Mouse (Mus musculus): Measurements from ENCODE around the gene Dtymk. TPM values are rescaled to one million over a fixed set of nuclear protein-coding genes. Genes with fewer than 3 reads are reported as not detected.
"Not testable (repeated sequence)": the region's sequence is repeated elsewhere in the genome, so short reads cannot be mapped to it uniquely, and the experiment has no call there.

Dtymk gene
- total RNA-seq, 2 experiments from 2014 or later: 112 to 121 TPM

GRCm38 (mm10) chr1:93805221-93805951 lies 3.7 kb upstream of the Dtymk start:
- no peak for DNase-seq (ENCODE audit: low spot score in 2 of 2)

- DNase-seq (ENCODE audit: low spot score in 2 of 2): no peak
These were observed 3.1 kb upstream of the Dtymk start for GRCm38 (mm10) chr1:93804818-93805217.

- DNase-seq (ENCODE audit: low spot score in 2 of 2): peak; percentile 100
These were observed 2.1 kb upstream of the Dtymk start, which contains the start of gene Ing5 for GRCm38 (mm10) chr1:93803556-93804507. TSS of gene Ing5 (plus strand) at chr1:93803965.

GRCm38 (mm10) chr1:93802771-93803170 lies 1.0 kb upstream of the Dtymk start:
- DNase-seq (ENCODE audit: low spot score in 2 of 2): no peak

- no peak for DNase-seq (ENCODE audit: low spot score in 2 of 2)
These were observed 847 bp downstream of the Dtymk start for GRCm38 (mm10) chr1:93800670-93801503.

GRCm38 (mm10) chr1:93795886-93796285 lies 5.8 kb downstream of the Dtymk start:
- no peak for DNase-seq (ENCODE audit: low spot score in 2 of 2)

GRCm38 (mm10) chr1:93794526-93794925 lies 7.2 kb downstream of the Dtymk start:
- no peak for DNase-seq (ENCODE audit: low spot score in 2 of 2)

- DNase-seq (ENCODE audit: low spot score in 2 of 2): no peak
These were observed 14.8 kb downstream of the Dtymk start for GRCm38 (mm10) chr1:93786912-93787311.

GRCm38 (mm10) chr1:93776686-93777085 lies 25.0 kb downstream of the Dtymk start:
- no peak for DNase-seq (ENCODE audit: low spot score in 2 of 2)

GRCm38 (mm10) chr1:93769901-93770300 lies 31.8 kb downstream of the Dtymk start:
- no peak for DNase-seq (ENCODE audit: low spot score in 2 of 2)

- DNase-seq (ENCODE audit: low spot score in 2 of 2): no peak
These were observed 34.1 kb downstream of the Dtymk start for GRCm38 (mm10) chr1:93767600-93767999.

GRCm38 (mm10) chr1:93764871-93765591 lies 36.7 kb downstream of the Dtymk start:
- no peak for DNase-seq (ENCODE audit: low spot score in 2 of 2)

GRCm38 (mm10) chr1:93763531-93763930 lies 38.2 kb downstream of the Dtymk start:
- not testable (repeated sequence) for DNase-seq (ENCODE audit: low spot score in 2 of 2)

GRCm38 (mm10) chr1:93760076-93760475 lies 41.7 kb downstream of the Dtymk start:
- no peak for DNase-seq (ENCODE audit: low spot score in 2 of 2)

- no peak for DNase-seq (ENCODE audit: low spot score in 2 of 2)
These were observed 45.6 kb downstream of the Dtymk start for GRCm38 (mm10) chr1:93756154-93756553.

GRCm38 (mm10) chr1:93755618-93756017 lies 46.1 kb downstream of the Dtymk start:
- no peak for DNase-seq (ENCODE audit: low spot score in 2 of 2)

GRCm38 (mm10) chr1:93755291-93755610 lies 46.5 kb downstream of the Dtymk start:
- DNase-seq (ENCODE audit: low spot score in 2 of 2): no peak

GRCm38 (mm10) chr1:93754573-93755290 lies 47.0 kb downstream of the Dtymk start, which contains the start of gene Thap4:
TSS of gene Thap4 (minus strand) at chr1:93754864.
- DNase-seq (ENCODE audit: low spot score in 2 of 2): peak; percentile 81 to 86

- peak; percentile 8 to 20 for DNase-seq (ENCODE audit: low spot score in 2 of 2)
These were observed 47.7 kb downstream of the Dtymk start for GRCm38 (mm10) chr1:93753911-93754572.
